Mouse (Mus musculus) lung, adult 18-20 months (tissue): ENCODE data around the gene Fbp1.
"Not testable (repeated sequence)": the region's sequence is repeated elsewhere in the genome, so short reads cannot be mapped to it uniquely, and the experiment has no call there.

ENCODE experiments used
- DNase-seq, 2 experiments: peaks; one replicate each; pipeline ENCODE4 v3.0.0; 2022; ENCODE audit warnings: mixed read lengths in 2 of 2

The Fbp1 gene

DNA sequence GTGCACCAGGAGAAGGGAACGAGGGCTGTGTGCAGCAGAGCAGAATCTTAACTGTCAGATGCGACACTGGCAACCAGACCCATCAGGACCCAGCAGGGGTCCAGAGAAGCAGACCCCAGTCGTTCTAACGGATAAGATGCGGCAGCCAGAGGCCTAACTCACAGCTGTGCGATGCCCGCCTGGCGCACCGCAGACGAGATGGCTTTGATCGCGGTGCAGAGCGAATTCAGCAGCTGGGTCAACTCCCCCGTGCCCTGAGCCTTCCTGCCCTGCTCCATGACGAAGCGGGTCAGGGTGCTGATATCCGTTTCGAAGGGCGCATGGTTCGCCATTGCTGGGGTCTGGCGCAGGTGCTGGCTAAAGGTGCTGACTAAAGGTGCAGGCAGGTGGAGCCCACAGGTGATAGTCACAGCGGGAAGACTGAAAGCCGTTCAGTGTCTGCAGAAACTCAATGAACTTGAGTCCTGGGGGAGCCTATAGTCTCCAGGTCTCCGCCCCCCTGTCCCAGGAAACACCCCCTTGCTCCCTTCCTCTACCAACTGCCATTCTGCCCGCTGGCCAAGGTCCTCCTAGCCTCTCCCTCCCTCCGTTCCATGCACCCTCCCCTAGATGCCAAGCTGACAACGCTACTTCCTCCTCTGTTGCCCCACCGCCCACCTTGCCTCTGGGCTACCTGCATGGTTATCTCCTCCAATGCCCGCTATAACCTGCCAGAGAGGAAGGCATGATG lies at the start of gene Fbp1:
Gene Fbp1 (minus strand): TSS at position 571 of the 730 bp plus-strand sequence.
- DNase-seq = peak in 1 of 2 experiments; percentile 9

DNA sequence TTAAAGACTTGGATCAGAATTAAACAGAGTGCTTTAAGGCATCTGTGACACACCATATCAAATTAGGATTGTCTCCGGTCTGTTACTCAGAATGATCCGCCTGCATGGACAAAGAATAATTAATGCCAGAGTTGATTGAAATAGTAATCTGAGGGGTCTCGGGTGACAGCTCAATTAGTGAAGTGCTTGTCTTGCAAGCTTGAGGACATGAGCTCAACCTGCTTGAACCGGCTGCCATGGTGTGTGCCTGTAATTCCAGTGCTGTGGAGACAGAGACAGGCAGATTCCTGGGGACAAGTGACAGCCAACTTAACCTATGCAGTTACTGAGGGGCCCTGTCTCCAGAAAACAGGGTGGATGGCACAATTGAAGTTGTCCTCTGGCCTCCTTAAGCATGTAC lies 44.4 kb upstream of the Fbp1 start:
- DNase-seq = no peak

DNA sequence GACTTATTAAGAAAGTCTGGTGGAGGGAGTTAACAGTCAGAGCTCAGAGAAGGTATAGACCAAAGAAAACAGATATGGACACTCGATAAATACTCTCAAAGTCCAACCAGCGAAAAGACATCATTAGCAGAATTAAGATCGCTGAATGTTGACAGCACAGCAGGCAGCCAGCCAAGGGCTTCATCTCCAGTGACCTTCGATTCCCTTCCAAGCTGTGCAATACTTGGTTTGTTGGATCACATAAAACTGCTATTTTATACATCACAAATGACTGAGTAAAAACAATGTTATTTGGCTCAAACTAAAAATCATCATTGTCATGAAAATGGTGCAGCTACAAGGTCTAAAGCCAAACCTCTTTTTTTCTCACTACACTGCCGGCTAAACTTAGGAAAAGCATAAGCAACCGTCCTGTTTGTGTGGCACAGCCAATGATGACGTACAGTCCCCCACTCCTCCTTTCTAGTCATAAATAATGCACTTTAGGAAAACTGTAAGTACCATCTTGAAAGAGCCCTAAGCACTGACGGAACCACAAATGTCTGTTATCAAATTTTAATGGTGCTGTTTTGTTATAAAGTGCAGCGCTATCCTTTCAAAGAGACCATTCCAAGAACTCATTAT lies 41.8 kb upstream of the Fbp1 start:
- no peak for DNase-seq

DNA sequence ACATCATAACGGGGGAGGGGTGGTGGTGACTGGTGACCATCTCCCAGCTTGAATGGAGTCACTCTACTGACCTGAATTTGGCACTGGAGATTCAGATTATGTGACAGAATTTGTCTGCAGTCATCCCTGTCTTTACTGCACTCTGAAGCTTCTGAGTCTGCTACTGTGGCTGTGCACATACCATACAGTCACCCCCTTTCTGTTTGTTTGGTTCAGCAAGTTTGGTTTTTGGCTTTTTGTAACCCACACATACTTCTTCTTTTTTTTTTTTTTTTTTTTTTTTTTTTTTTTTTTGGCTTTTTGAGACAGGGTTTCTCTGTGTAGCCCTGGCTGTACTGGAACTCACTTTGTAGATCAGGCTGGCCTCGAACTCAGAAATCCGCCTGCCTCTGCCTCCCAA lies 41.1 kb upstream of the Fbp1 start:
- not testable (repeated sequence) for DNase-seq

DNA sequence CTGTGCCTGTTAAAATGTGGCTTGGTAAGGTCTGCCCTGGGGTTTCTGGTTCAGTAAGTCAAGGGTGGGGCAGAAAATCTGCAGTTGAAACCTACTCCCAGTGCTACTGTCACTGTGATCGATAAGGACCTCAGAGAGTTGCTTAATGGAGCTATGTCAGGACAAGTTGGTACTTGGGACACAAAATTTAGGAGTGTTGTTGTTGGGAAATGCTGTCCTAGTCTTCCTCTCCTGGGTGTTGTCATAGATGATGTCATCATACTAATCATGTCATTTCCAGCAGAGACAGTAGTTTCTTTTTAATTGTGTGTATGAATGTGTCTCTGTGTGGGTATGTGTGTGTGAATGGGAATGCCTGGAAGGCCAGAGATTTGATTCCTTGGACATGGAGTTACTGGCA lies 39.4 kb upstream of the Fbp1 start:
- DNase-seq = no peak

DNA sequence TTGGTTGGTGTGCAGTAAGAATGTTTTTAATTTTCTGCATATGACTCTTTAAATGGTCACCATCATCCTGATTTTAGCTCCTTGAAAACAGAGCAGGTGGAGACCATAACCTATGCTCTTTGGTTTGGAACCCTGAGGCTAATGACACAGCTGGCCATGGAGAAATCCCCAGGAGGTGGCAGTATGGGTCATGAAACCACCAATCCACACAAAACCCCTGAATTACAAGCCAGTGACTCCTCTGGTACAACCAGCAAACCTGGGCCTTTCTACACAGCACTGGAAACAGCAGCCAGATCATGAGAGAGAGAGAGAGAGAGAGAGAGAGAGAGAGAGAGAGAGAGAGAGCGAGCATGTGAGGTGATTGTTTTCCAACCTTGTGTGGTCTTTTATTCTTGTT lies 38.4 kb upstream of the Fbp1 start:
- DNase-seq = peak; percentile 40 to 41

DNA sequence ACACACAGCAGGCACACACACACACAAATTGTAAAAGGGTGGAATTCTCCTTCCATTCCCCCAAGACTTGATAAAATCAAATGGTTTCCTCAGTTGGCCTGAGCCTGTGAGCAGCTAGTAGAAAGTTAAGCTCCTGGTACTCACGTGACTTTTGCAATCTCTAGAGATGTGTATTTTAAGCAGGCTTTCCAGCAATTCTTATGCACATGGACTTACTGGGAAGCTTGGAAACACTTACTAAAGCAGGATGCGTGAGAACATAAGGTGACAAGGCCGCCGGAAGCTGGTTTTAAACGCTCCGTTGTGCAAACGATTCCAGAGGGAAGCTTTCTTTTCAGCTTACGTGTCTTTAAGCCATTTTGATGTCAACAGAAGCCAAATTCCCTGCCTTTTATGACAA lies 35.1 kb upstream of the Fbp1 start:
- DNase-seq = no peak

DNA sequence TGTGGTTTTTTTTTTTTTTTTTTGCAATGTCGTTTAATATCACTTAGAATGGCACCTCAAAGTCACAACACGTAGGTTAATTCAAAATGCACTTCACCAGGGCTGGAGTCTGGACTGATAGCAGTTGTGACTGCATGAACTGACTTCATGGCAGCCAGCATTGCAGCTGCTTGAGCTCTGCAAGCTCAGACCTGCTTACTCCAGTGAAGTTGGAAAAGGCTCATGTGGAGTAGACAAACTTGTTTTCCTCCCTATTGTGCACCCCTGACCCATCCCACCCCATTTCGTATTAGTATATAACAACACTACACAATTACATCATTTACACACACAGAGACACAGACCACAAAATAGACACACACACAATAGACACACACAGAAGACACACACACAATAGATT lies 34.6 kb upstream of the Fbp1 start:
- DNase-seq = no peak

DNA sequence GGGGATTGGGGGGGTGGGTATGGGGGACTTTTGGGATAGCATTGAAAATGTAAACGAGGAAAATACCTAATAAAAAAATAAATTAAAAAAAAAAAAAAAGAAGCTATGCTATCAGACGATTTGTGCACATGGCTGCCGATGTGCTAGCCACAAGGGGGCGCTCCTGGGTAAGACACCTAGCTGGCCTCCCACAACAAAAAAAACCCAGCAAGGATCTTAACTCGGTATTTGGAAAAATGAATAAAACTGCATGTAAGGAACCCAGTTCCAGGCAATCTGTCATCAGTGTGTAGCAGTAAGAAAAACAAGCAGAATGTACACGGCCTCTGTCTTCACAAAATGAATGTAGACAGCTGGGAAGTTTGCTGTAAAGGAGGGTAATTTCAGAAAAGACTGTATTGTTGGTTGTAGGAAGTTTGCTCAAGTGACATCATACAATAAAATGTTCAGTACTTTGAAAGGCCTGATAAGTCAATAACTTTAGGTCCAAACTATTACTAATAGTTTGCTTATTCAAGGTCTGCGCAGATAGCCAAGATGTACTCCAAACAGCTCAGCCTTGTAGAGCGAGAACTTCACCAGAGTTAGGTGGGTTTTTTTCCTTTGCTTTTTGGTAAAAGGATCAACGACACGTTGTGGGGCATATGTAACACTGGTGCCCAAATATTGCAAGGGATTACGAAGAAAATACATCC lies 31.7 kb upstream of the Fbp1 start:
- peak; percentile 54 to 61 for DNase-seq

DNA sequence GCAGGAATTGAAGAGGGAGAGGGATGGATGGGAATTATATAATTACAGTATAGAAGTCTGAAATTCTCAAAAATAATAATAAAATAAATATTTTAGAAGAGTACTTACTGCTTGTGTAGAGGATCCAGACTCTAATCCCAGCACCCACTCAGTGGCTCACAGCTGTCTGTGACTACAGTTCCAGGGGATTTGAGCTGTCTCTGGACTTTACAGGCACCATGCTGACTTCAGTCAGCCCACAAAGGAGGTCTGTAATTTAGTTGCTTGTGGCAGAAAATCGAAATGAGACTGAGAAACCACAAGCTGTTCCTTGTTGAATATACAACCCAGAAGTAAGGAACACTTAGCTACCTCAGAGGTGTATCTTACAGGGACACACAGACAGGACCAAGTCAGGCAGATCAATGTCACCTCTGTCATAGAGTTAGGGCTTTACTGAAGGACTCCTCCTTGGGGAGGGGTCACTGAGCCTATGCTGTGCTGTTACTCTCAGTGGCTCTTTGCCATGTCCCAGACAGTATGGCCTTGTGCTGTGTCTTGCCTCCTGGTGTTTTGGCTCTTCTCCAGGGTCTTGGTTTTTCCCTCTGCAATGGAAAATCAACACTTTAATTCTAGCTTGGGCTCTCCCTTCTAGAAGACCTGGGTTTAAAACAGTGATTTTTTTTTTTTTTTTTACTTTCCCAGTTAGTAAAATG lies 29.5 kb upstream of the Fbp1 start:
- no peak for DNase-seq

DNA sequence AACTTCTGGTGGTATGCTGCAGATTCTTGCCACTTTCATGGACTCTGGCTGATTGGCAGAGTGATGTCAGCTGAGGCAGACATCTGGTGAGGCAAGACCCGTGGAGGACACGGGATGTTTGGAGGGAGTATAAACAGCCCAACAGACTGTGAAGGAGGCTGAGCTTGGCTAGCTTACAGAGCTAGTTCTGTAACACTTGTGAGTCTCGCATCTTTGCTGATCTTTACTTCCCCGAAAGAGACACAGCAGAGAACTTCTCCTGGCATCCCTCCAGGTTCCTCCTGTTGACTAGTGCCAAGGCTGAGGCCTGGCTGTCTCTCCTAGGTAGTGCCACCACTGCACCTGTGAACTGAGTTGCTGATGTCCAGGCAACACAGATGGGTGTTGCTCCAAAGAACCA lies 28.6 kb upstream of the Fbp1 start:
- DNase-seq = no peak

DNA sequence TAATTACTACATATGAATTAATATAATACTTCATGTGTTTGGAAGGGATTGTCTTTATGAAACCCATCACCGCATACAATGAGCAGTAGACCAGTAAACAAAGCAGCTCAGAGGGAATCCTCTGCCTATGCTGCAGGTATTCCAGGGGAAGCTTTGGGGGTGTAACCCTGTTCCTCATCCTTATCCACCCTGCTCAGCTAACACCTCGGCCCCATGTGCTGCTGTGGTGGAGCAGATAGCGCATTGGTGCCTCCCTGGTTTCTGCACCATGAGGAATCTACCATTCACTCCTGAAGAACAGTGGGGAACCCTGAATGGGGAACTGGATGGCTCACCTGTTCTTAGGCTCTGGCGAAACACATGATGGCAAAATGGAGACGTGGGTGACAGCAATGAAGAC lies 23.5 kb upstream of the Fbp1 start:
- DNase-seq = no peak

DNA sequence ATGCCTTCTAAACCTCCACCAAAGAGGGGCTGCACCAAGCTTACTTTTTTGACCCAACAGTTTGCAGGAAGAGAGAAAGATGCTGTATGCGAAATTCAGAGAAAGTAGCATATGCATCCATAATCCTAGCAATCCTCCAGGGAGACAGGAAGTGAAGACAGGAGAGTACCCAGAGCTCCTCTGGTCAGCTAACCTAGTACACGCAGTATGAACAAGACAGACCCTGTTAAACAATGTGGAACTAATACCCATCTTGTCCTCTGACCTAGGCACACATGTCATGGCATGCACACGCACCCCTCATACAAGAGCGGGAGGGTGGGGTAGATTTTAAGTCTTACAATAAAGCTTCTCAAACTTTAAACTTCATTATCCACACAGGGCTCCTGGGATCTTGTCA lies 22.1 kb upstream of the Fbp1 start:
- no peak for DNase-seq

DNA sequence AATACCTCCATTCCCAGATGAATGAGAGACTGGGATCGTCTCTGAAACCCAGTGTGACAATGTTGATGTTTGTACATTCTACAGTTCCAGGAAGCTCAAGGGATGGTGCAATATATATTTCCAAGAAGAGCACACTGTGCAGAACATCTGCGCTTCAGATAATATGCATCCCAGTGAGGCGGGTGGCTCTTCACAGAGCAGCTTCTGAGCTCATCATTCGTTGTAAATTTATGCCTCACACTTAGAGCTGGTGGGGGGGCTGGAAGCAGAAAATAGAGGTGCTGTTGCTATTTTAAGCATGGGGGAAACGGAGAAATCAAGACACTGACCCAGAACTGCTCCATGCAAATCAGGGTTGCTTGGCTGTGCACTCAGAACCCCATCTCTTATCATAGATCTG lies 21.7 kb upstream of the Fbp1 start:
- no peak for DNase-seq

DNA sequence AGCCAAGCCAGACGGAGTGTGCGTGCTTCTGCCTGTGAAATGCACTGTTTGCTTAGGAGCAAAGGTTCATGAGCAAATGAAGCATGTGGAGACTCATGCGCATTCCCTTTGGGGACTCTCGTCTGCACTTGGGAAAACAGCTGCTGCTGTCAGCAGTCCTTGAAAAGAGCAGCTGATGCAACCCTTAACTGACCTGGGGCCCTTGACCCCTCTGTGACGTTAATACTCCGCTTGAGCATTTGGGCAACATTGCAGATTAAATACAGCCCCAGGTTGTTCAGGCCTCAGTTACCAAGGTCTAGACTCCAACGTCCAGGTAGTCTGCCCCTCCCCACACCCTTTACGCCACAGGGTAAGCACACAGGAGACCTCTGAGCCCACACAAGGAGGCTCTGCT lies 20.1 kb upstream of the Fbp1 start:
- peak; percentile 58 to 77 for DNase-seq

DNA sequence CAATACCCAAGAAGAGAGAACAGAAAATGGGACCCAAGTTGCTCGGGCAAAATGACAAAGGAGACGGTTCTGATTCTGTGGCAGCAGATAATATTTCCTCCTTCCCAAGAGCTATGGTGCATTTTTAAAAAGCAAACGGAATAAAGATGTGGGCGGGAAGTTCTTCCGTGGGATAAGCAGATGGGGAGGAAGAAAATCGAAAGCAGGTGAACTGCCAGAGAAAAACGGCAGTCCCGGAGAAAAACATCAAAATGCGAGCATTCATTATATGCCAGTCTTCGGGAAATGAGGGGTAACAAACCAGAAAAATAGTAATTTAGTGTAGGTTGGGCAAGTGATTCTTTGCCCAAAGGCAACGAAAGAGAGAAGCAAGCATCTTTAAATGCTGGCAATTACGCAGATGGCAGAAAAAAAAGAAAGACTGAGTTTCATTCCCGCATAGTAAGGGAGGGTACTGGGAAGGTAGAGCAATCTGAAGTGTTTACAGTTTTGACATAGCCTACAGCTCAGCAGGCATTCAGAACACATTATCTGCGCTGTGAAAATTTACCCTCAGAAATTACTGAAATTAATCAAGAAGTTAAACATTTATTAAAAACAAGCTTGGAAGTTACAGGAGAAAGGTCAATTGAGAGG lies 19.6 kb upstream of the Fbp1 start:
- no peak for DNase-seq

DNA sequence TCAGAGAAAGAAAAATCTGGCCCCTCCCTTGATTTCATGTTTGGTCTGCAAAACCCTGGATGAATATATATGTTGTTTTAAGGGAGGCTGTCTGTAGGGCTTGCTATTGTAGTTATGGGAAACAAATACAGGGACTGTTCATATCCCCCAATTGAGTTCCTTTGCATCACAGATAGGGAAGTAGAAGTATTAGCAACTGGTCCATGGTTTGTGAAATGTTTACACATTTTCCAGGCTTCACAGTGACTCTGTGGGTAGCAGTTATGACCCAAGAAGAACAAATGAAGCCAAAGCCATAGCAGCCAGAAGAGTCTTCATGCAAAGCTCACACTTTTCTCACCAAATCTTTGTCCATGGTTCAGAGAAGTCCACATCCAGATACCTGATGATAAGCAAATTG lies 13.1 kb upstream of the Fbp1 start:
- no peak for DNase-seq

DNA sequence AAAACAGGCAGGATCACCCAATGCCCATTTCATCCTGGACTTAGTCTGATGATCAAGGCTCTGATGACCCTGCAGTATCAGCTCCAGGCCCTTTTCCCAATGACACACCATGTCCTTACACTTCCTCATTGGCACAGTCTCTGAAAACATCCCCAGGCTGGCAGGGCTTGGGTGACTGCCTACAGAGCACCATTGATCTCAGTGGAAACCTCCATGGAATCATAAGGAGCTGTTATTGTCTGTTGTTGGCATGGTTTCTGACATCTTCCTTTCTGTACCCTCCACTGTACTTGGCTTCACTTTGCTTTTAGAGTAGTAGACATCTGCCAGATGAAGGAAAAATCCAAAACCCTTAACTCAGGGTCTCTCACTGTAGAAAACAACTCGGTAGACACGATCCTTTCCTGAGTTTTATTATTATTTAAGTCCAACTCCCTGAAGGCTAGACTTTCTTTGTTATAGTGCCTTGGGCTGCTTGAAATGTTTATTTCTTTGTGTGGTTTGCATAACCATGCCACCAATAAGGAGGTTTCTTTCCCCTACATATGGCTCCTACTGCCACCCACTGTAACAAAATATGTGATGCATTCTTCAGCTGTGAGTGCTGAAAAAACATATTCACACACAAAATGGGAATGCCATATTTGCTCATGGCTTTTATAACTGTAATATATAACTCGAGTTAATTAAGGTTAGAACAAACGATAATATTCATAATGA lies 10.0 kb upstream of the Fbp1 start:
- no peak for DNase-seq

DNA sequence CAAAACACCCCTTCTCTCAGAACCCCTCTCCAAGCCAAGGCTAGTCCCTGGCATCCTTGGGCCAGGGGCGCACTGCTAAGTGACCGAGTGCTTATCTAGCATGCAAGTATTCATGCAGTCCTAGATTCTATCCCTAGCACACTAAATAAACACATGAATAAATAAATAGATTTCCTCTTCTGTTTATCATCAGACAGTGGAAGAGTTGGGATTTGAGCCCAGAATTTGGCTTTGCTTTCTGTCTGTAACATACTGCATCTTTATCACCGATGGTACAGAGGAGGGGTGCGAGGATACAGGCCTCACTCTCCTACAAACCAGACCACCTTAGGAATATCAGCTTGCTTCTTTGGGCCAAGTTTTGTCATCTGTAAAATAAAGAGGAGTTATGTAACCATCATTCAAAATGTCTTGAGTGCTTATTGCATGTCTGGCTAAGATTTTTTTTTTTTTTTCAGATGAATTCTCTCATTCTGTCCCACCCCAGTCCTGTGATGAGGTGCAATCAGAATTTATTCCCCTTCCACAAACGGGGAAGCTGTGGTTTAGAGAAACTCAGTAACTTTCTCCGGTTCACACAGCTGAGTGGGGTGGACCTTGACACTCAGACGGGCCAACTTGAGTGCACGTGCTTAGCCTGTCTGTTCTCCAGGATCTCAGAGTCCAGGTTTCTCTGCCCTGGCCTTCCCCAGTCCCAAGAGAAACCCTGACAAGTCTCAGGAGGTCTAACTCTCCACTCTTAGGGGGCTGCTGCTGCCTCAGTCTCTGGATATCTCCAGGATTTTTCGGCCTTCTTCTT lies 5.2 kb upstream of the Fbp1 start:
- no peak for DNase-seq

DNA sequence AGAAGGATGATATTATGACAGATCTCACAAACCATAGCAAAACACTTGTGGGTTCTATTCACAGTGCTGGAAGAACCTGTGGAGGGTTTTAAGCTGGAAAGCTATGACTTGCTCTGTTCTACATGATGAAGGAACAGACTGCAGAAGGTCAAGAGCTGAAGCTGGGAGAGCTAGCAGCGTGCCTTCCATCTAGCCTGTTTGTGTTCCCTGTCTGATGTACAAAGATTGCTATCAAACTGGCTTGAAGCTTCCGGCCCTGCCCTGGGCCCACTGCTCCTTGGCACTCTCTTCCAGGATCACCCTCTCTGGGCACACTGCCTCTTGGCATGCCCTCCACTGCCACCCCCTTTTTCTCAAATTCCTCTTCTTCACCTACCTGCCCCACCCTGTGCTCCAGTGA lies 1.2 kb upstream of the Fbp1 start:
- peak in 1 of 2 experiments; percentile 34 for DNase-seq

DNA sequence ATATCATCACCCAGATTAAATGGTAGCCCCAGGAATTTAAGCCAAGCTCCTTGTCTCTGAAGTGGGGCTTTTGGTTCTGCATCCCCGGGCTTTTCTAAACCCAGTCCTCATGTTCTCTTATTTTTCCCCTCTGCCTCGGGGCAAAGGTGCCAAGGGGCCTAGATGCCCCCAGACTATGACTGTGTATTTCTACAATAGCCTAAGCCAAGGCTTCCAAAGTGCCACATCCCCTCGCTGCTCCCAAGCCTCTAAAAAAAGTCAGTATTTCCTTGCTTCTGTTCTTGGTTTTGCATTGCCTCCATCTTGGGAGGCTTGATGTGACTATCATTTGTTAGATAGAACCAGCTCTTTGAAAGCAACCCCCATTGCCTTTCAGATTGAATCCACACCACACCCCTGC lies 3.5 kb downstream of the Fbp1 start:
- no peak for DNase-seq

DNA sequence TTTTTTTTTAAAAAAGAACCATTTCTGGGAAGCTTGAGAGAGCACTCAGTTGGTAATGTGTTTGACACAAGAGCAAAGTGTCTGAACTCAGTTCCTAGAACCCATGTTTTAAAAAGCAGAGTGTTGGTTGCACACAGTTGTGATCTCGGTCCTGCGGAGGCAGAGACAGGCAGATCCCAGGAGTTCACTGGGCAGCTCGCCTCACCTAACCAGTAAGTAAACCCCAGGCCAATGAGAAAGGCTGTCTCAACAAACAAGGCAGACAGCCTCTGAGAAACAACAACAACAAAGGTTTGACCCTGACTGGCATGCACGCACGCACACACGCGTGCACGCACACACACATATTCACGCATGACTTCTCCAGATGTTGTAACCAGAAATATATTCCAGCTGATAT lies 4.2 kb downstream of the Fbp1 start:
- no peak for DNase-seq
